Mouse (Mus musculus): ENCODE data around the gene Filip1l. TPM values are rescaled to one million over a fixed set of nuclear protein-coding genes. Genes with fewer than 3 reads are reported as not detected.

Gene Filip1l
- polyA plus RNA-seq, 1 experiment from 2014 or later: 32.1 TPM

- peak overlapping the region; percentile 83 for H3K4me2 ChIP-seq (replicated peaks; ENCODE audit: low read depth)
- no peaks in the 10 kb centered on the region for H3K9me3 ChIP-seq (ENCODE audit: control insufficient read depth)
- no peaks in the 10 kb centered on the region for H3K27me3 ChIP-seq (replicated peaks; ENCODE audit: control insufficient read depth, insufficient read depth, low read length)
- no peak for ATAC-seq
- no peak for TF ChIP-seq CTCF (IDR thresholded peaks at IDR 0.05; ENCODE audit: low read depth)
- peaks cover 5% of the 10 kb centered on the region for H3K4me1 ChIP-seq (replicated peaks; ENCODE audit: control insufficient read depth, insufficient read depth, low read length)
- peak overlapping the region; percentile 83 for H3K4me3 ChIP-seq (ENCODE audit: low read depth, low read length)
- H3K9ac ChIP-seq (ENCODE audit: low read depth, low read length): peak overlapping the region; percentile 89
- WGBS: 49% methylated on average over 2 of the region's 2 CpGs
- H3K27ac ChIP-seq (ENCODE audit: low read depth, low read length): peak overlapping the region; percentile 85; the same call in 1 of the 2 replicates
- H3K36me3 ChIP-seq (ENCODE audit: control insufficient read depth, insufficient read depth): no peaks in the 10 kb centered on the region
Observed at GRCm38 (mm10) chr16:57548608-57549007, 195.7 kb downstream of the Filip1l start.

- H3K4me2 ChIP-seq (replicated peaks; ENCODE audit: low read depth): peak overlapping the region; percentile 83
- no peaks in the 10 kb centered on the region for H3K27me3 ChIP-seq (replicated peaks; ENCODE audit: control insufficient read depth, insufficient read depth, low read length)
- no peak for TF ChIP-seq CTCF (IDR thresholded peaks at IDR 0.05; ENCODE audit: low read depth)
- ATAC-seq: peak; percentile 88
- H3K36me3 ChIP-seq (ENCODE audit: control insufficient read depth, insufficient read depth): no peaks in the 10 kb centered on the region
- H3K9me3 ChIP-seq (ENCODE audit: control insufficient read depth): no peaks in the 10 kb centered on the region
- peak overlapping the region; percentile 85 for H3K27ac ChIP-seq (ENCODE audit: low read depth, low read length)
- WGBS: under 1% methylated on average over 64 of the region's 64 CpGs
- H3K4me1 ChIP-seq (replicated peaks; ENCODE audit: control insufficient read depth, insufficient read depth, low read length): peaks cover 9% of the 10 kb centered on the region
- H3K4me3 ChIP-seq (ENCODE audit: low read depth, low read length): peak overlapping the region; percentile 83
- peak overlapping the region; percentile 89 for H3K9ac ChIP-seq (ENCODE audit: low read depth, low read length)
Observed at GRCm38 (mm10) chr16:57549061-57550037, 196.5 kb downstream of the Filip1l start.

DNA sequence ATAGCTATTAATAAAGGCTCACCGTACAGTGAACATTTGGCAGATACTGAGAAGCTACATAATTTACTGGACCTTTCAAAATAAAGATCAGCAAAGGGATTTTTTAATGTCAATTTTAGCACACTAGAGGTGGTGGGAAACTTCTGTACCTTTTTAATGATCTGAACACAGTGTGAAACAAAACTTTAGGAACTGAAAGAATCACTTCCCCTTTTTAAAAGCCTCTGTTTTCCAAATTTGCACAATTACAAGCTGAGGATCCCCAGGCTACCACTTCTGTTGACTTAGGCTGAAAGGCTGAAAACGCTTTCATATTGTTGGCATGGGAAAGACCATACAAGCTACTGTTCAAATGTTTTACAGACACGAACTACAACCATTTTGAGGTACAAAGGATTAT, 197.2 kb downstream of the Filip1l start:
- H3K27ac ChIP-seq (ENCODE audit: low read depth, low read length): peak overlapping the region; percentile 85; the same call in 1 of the 2 replicates
- WGBS: 36% methylated on average over 3 of the region's 3 CpGs

GRCm38 (mm10) chr16:57550817-57551216, 197.9 kb downstream of the Filip1l start:
- no peaks in the 10 kb centered on the region for H3K27me3 ChIP-seq (replicated peaks; ENCODE audit: control insufficient read depth, insufficient read depth, low read length)

More for the DNA sequence above, 197.2 kb downstream of the Filip1l start:
- peak overlapping the region; percentile 83 for H3K4me2 ChIP-seq (replicated peaks; ENCODE audit: low read depth)
- peak overlapping the region; percentile 89; the same call in 1 of the 2 replicates for H3K9ac ChIP-seq (ENCODE audit: low read depth, low read length)
- H3K27me3 ChIP-seq (replicated peaks; ENCODE audit: control insufficient read depth, insufficient read depth, low read length): no peaks in the 10 kb centered on the region
- H3K4me1 ChIP-seq (replicated peaks; ENCODE audit: control insufficient read depth, insufficient read depth, low read length): peaks cover 9% of the 10 kb centered on the region
- ATAC-seq: no peak
- no peaks in the 10 kb centered on the region for H3K9me3 ChIP-seq (ENCODE audit: control insufficient read depth)
- TF ChIP-seq CTCF (IDR thresholded peaks at IDR 0.05; ENCODE audit: low read depth): no peak
- H3K4me3 ChIP-seq (ENCODE audit: low read depth, low read length): peak overlapping the region; percentile 83
- H3K36me3 ChIP-seq (ENCODE audit: control insufficient read depth, insufficient read depth): no peaks in the 10 kb centered on the region

DNA sequence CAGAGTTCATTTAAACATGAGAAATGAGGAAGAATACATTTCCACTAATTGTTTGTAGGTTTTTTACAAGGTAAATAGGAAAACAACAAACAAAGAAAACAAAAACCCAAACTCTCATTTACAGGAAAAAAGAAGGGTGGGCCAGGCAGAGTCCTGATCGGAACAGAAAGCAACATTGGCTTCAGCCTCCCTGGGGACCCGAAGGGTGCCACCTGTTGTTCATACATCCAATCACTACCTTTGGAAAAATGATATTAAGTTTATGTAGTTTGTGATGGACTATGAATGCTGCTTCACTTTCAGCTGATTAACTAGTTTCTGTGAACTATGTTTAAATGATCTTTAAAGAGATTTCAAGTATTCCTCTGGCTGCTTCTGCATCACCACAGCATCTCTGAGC, 198.7 kb downstream of the Filip1l start:
- peak overlapping the region; percentile 1; the same call in 1 of the 2 replicates for H3K9ac ChIP-seq (ENCODE audit: low read depth, low read length)
- ATAC-seq: no peak
- H3K4me1 ChIP-seq (replicated peaks; ENCODE audit: control insufficient read depth, insufficient read depth, low read length): peaks cover 11% of the 10 kb centered on the region
- no peaks in the 10 kb centered on the region for H3K27me3 ChIP-seq (replicated peaks; ENCODE audit: control insufficient read depth, insufficient read depth, low read length)
- WGBS: 65% methylated on average over 2 of the region's 2 CpGs
- peak overlapping the region; percentile 83 for H3K4me2 ChIP-seq (replicated peaks; ENCODE audit: low read depth)
- H3K27ac ChIP-seq (ENCODE audit: low read depth, low read length): no peak overlapping the region
- H3K36me3 ChIP-seq (ENCODE audit: control insufficient read depth, insufficient read depth): no peaks in the 10 kb centered on the region
- H3K9me3 ChIP-seq (ENCODE audit: control insufficient read depth): no peaks in the 10 kb centered on the region
- peak overlapping the region; percentile 34 for H3K4me3 ChIP-seq (ENCODE audit: low read depth, low read length)
- peak; percentile 45 for TF ChIP-seq CTCF (IDR thresholded peaks at IDR 0.05; ENCODE audit: low read depth)

More at GRCm38 (mm10) chr16:57550817-57551216, 197.9 kb downstream of the Filip1l start:
- no peak for ATAC-seq
- peak overlapping the region; percentile 50; the same call in 1 of the 2 replicates for H3K9ac ChIP-seq (ENCODE audit: low read depth, low read length)
- no peak for TF ChIP-seq CTCF (IDR thresholded peaks at IDR 0.05; ENCODE audit: low read depth)
- no peaks in the 10 kb centered on the region for H3K36me3 ChIP-seq (ENCODE audit: control insufficient read depth, insufficient read depth)
- H3K4me3 ChIP-seq (ENCODE audit: low read depth, low read length): peak overlapping the region; percentile 34
- peak overlapping the region; percentile 83 for H3K4me2 ChIP-seq (replicated peaks; ENCODE audit: low read depth)
- WGBS: 50% methylated on average over 2 of the region's 2 CpGs
- peaks cover 11% of the 10 kb centered on the region for H3K4me1 ChIP-seq (replicated peaks; ENCODE audit: control insufficient read depth, insufficient read depth, low read length)
- H3K9me3 ChIP-seq (ENCODE audit: control insufficient read depth): no peaks in the 10 kb centered on the region
- no peak overlapping the region for H3K27ac ChIP-seq (ENCODE audit: low read depth, low read length)

DNA sequence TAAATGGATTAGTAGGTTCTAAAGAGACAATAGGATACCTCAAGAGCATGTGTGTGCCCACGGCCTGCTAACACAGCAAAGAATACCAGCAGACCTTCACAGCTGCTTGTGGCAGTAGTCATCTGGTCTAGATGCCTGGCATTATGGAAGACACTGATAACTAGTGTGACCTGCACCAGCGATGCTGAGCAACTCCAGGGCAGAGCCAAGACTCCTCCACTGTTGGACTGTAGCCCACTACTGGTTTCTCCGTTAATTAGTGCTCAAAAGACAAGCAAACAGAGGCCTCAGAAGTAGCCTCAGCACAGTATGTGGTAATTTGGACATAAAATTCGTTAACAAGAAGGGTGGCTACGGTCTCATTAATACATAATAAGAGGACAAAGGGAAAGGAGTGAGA, 199.8 kb downstream of the Filip1l start:
- no peaks in the 10 kb centered on the region for H3K9me3 ChIP-seq (ENCODE audit: control insufficient read depth)
- H3K4me2 ChIP-seq (replicated peaks; ENCODE audit: low read depth): peak overlapping the region; percentile 83
- H3K36me3 ChIP-seq (ENCODE audit: control insufficient read depth, insufficient read depth): no peaks in the 10 kb centered on the region
- 86% methylated on average over 5 of the region's 5 CpGs for WGBS
- no peak overlapping the region for H3K9ac ChIP-seq (ENCODE audit: low read depth, low read length)
- H3K27me3 ChIP-seq (replicated peaks; ENCODE audit: control insufficient read depth, insufficient read depth, low read length): no peaks in the 10 kb centered on the region
- ATAC-seq: no peak
- H3K27ac ChIP-seq (ENCODE audit: low read depth, low read length): no peak overlapping the region
- peaks cover 11% of the 10 kb centered on the region for H3K4me1 ChIP-seq (replicated peaks; ENCODE audit: control insufficient read depth, insufficient read depth, low read length)
- no peak overlapping the region for H3K4me3 ChIP-seq (ENCODE audit: low read depth, low read length)
- TF ChIP-seq CTCF (IDR thresholded peaks at IDR 0.05; ENCODE audit: low read depth): no peak

Measured in intestine, postnatal 0 days (tissue).